In the genomic region with DNA sequence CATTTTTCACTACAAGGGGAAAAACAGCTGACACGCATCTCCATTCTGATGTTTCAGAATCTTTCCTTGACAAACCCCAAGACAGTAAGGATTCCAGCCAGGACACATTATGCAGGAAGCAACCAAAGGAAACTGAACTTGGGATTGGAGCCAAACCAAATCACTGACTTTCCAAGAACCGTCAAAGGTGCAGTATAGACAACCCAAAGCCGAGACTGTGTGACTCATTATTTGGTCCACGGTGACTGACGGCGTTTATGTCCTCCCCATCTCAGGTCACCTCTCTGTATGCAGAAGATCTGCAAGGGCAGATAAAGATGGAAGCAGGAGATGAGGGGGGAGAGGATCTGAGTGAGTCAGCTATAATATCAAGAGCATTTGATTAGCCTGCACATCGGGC, we compare ENCODE assay signal across 28 mouse cellular contexts.
DNase-seq lines count a peak whose midpoint lies in the region; ATAC-seq and TF ChIP-seq lines count a peak whose summit lies in the region.
"Had no signal": no experiment of that assay in that cellular context is flagged by ENCODE, and none has a peak within 500 bp of the region (broad histone marks: within the 10 kb centered on the region; RNA-seq: fewer than 3 reads in every experiment).

No protein-coding gene starts in this region.

- no peak overlapping the region for H3K4me2 ChIP-seq in heart, embryonic 12.5 days
- no peak overlapping the region for H3K4me2 ChIP-seq in limb, embryonic 14.5 days (replicated peaks; ENCODE audit: low read depth, low read length, severe bottlenecking)
- H3K4me2 ChIP-seq: embryonic facial prominence, embryonic 12.5 days; hindbrain, embryonic 15.5 days; limb, embryonic 13.5 days; liver, embryonic 12.5 days had no signal

- no peak for TF ChIP-seq CTCF in embryonic fibroblast, embryonic 13.5 days (IDR thresholded peaks at IDR 0.05; ENCODE audit: borderline replicate concordance, insufficient read depth, low read length)

- ATAC-seq in heart, embryonic 12.5 days (ENCODE audit: insufficient number of reproducible peaks, low FRiP score), result peak; percentile 73
- 0 out of 2 replicates have a peak, but pooled peaks have one; percentile 23 for ATAC-seq in limb, embryonic 14.5 days (ENCODE audit: low FRiP score, low read depth)
- ATAC-seq: forebrain, embryonic 16.5 days; inflammation-experienced regulatory T-cells, adult 6 months; liver, embryonic 12.5 days; liver, postnatal 0 days had no signal

- 73% methylated on average over 7 of the region's 7 CpGs for WGBS in heart, embryonic 12.5 days
- 86% methylated on average over 7 of the region's 7 CpGs for WGBS in limb, embryonic 14.5 days
- WGBS in limb, embryonic 10.5 days, result 96% methylated on average over 7 of the region's 7 CpGs

- H3K27me3 ChIP-seq in heart, embryonic 12.5 days (replicated peaks), result no peaks in the 10 kb centered on the region
- H3K27me3 ChIP-seq in limb, embryonic 14.5 days (ENCODE audit: control insufficient read depth, insufficient read depth, low read length), result no peaks in the 10 kb centered on the region
- H3K27me3 ChIP-seq in limb, embryonic 10.5 days (ENCODE audit: low read depth, poor library complexity, severe bottlenecking), result no peaks in the 10 kb centered on the region
- H3K27me3 ChIP-seq: CH12.LX; embryonic facial prominence, embryonic 12.5 days; hindbrain, embryonic 15.5 days; limb, embryonic 13.5 days; liver, embryonic 12.5 days had no signal

- H3K27ac ChIP-seq in heart, embryonic 12.5 days (ENCODE audit: poor library complexity, severe bottlenecking), result no peak overlapping the region
- no peak overlapping the region for H3K27ac ChIP-seq in limb, embryonic 14.5 days (replicated peaks; ENCODE audit: low read depth, low read length)
- H3K27ac ChIP-seq in limb, embryonic 10.5 days, result no peak overlapping the region
- H3K27ac ChIP-seq in embryonic fibroblast, embryonic 13.5 days (ENCODE audit: insufficient read depth, low read length), result peak overlapping the region; percentile 38; the same call in 1 of the 2 replicates
- H3K27ac ChIP-seq: embryonic facial prominence, embryonic 12.5 days; forebrain, embryonic 10.5 days; hindbrain, embryonic 10.5 days; hindbrain, embryonic 15.5 days; left cerebral cortex, adult 2 months; limb, embryonic 13.5 days; liver, embryonic 12.5 days had no signal

- no peak overlapping the region for H3K4me3 ChIP-seq in heart, embryonic 12.5 days
- no peak overlapping the region for H3K4me3 ChIP-seq in limb, embryonic 14.5 days (replicated peaks; ENCODE audit: low read length)
- H3K4me3 ChIP-seq in limb, embryonic 10.5 days, result no peak overlapping the region
- no peak overlapping the region for H3K4me3 ChIP-seq in embryonic fibroblast, embryonic 13.5 days (ENCODE audit: insufficient read depth, low read length)
- H3K4me3 ChIP-seq: embryonic facial prominence, embryonic 12.5 days; forebrain, embryonic 10.5 days; hindbrain, embryonic 10.5 days; hindbrain, embryonic 15.5 days; left cerebral cortex, adult 2 months; limb, embryonic 13.5 days; liver, embryonic 12.5 days had no signal

- no peak for DNase-seq in heart, adult 8-10 months (ENCODE audit: low spot score)
- no peak for DNase-seq in limb, embryonic 14.5 days (ENCODE audit: low spot score)
- no peak for DNase-seq in limb, embryonic 10.5 days (ENCODE audit: low spot score)
- DNase-seq in 3T3-L1 (ENCODE audit: low read depth, low spot score), result peak; percentile 79
- DNase-seq in cerebellum, postnatal 10 days, result no peak
- DNase-seq: adrenal gland, adult 8-10 months; B cell, adult 2 months; cerebellum, adult 8-10 months; embryo, embryonic 11 days; kidney, adult 11 months; kidney, postnatal 14 days; liver, postnatal 0 days; lung, postnatal 4 days; midbrain, embryonic 14.5 days; right cerebral cortex, postnatal 14 days; thymus, postnatal 4 days had no signal

- no peak for TF ChIP-seq POLR2A in limb, embryonic 14.5 days (IDR thresholded peaks at IDR 0.05; ENCODE audit: borderline replicate concordance, extremely low read depth, insufficient read depth, insufficient read length)
- no peak for TF ChIP-seq POLR2A in embryonic fibroblast, embryonic 13.5 days (IDR thresholded peaks at IDR 0.05; ENCODE audit: low read depth, low read length)

- H3K9me3 ChIP-seq in heart, embryonic 12.5 days (replicated peaks), result peaks cover 7% of the 10 kb centered on the region; the same call in 1 of the 2 replicates
- H3K9me3 ChIP-seq in limb, embryonic 14.5 days (ENCODE audit: control insufficient read depth, low read length), result no peaks in the 10 kb centered on the region
- H3K9me3 ChIP-seq in limb, embryonic 10.5 days (replicated peaks), result no peaks in the 10 kb centered on the region
- H3K9me3 ChIP-seq: embryonic facial prominence, embryonic 12.5 days; liver, embryonic 12.5 days had no signal

- H3K36me3 ChIP-seq in heart, embryonic 12.5 days, result peaks cover 5% of the 10 kb centered on the region; the same call in 1 of the 2 replicates
- no peaks in the 10 kb centered on the region for H3K36me3 ChIP-seq in limb, embryonic 14.5 days (ENCODE audit: control insufficient read depth, insufficient read depth, low read length)
- no peaks in the 10 kb centered on the region for H3K36me3 ChIP-seq in limb, embryonic 10.5 days
- H3K36me3 ChIP-seq: embryonic facial prominence, embryonic 12.5 days; hindbrain, embryonic 10.5 days; hindbrain, embryonic 15.5 days; liver, embryonic 12.5 days had no signal

- H3K9ac ChIP-seq in heart, embryonic 12.5 days, result no peak overlapping the region
- H3K9ac ChIP-seq in limb, embryonic 14.5 days (ENCODE audit: low read depth, low read length, severe bottlenecking), result no peak overlapping the region
- H3K9ac ChIP-seq: embryonic facial prominence, embryonic 12.5 days; hindbrain, embryonic 15.5 days; limb, embryonic 13.5 days; liver, embryonic 12.5 days; liver, postnatal 0 days had no signal

- peaks cover 21% of the 10 kb centered on the region for H3K4me1 ChIP-seq in heart, embryonic 12.5 days (replicated peaks)
- H3K4me1 ChIP-seq in limb, embryonic 14.5 days (ENCODE audit: control insufficient read depth, insufficient read depth, low read length), result no peaks in the 10 kb centered on the region
- H3K4me1 ChIP-seq in limb, embryonic 10.5 days, result peaks cover 8% of the 10 kb centered on the region
- H3K4me1 ChIP-seq in embryonic fibroblast, embryonic 13.5 days (ENCODE audit: control insufficient read depth, insufficient read depth, low read length), result no peaks in the 10 kb centered on the region
- H3K4me1 ChIP-seq: embryonic facial prominence, embryonic 12.5 days; limb, embryonic 13.5 days; liver, embryonic 12.5 days had no signal
